Mouse (Mus musculus) c-Kit-positive CD71-negative TER-119-negative erythroid progenitor cells, embryonic 14.5 days (primary cell): ENCODE data around the gene Dpp6.

Experiments used
- DNase-seq: peaks from one replicate; pipeline ENCODE4 v3.0.0-alpha.2; 2013; ENCODE audit warnings: low read depth

Gene Dpp6

DNA sequence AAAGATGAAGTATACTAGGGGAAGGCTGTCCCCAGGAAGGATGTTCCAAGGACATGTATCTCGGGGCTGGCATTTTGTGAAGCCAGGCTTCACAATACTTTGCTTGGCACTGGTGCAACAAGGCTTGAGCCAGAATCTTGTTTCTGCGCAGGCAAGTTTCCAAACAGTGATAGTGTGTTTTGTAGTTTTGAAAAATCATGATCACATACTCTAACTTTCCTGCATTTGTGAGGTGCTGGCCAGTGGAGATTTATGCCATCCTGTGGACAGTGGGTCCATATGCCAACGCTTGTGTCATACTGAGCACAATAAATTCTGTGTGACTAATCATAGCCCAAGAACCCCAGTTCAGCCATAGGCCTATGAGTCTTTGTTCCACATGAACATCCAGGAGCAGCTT is 558.8 kb downstream of the Dpp6 start:
- no peak for DNase-seq

DNA sequence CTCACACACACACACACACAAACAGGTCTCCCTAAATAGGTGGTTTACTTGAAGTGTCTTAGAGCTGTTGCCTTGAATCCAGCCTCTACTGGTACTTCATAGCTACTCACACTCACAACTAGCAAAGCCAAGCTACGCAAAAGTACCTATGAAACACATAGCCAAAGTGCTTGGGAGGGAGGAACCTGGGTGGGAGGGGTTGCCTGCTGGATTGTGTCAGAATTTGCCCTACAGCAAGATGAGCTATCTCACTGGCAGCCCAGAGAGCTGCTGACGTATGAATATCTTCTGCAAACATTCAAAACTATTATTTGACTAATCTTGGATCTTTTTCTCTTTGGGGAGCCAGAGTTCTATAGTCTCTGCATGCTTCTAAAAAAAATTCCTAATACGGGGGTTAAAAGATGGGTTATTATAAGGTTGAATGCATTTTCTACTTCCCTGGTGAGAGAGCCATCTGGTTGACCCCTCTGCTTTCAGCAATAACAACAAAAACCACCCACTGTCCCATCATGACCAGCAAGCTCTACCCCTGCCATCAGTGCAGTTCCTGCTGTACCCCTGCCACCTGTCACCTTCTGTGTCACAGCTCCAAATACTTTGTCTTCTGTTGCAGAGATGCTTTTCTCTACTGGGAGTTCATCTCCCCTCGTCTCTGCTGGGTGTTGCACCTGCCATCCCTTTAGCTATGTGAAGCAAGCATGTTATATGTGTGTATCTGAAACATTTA is 563.8 kb downstream of the Dpp6 start:
- no peak for DNase-seq

- no peak for DNase-seq
These were observed 581.4 kb downstream of the Dpp6 start for GRCm38 (mm10) chr5:27398371-27398770.

DNA sequence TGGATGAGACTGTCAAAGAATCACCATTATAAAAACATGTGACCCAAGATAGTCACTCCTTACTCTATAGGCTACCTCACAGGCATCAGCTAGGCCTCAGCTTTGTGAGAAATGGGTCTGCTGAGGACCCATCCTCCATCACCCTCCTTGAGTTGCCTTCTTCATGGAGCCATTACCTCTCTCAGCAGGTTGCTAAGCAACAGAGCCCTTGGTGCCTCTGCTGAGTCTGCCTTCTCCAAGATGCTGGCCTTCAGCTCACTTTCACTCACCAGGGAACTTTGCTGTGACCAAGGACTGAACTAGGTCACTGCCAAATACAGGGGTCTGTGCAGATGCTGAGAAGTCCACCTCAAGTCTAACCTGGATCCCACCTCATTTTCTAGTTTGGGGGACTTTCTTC is 582.1 kb downstream of the Dpp6 start:
- no peak for DNase-seq

GRCm38 (mm10) chr5:27402616-27403015 is 585.6 kb downstream of the Dpp6 start:
- no peak for DNase-seq

DNA sequence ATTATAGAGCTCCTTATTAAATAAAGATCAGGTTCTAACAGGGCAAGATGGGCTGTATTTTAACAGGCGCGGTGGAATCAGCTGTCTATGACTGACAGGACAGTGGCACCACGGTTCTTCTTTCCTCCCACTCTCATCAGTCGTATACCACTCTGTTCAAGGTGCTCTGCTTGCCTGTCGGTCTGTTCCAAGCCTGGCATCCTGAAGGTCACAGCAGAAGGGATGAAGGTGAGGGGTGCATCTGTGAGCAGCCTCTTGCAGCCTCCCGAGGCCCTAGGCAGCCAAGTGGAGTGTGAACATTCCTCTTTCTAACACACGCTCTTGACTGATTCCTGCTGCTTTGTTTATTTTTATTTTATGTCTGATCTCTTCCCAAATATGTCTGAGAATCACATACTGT is 591.9 kb downstream of the Dpp6 start:
- no peak for DNase-seq

DNA sequence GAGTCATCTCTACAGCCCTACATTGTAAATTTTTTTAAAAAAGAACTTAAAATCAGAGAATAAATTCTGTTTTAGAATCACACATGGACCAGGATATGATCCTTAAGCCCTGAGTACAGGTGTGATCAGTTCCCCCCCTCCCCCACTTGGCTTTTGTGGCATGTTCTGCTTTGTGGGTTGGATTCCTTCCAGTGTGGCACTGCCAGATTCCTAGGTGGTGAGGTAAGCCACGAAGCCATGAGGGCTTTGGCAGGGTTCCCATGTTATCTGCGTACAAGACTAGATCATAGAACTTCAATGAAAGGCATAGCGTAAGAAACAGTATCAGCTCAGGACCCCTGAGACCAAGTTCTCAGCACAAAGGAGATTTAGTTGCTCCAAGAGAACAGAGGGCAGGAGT is 596.0 kb downstream of the Dpp6 start:
- DNase-seq, result no peak

GRCm38 (mm10) chr5:27415518-27415917 is 598.5 kb downstream of the Dpp6 start:
- no peak for DNase-seq

- no peak for DNase-seq
These were observed 599.6 kb downstream of the Dpp6 start for GRCm38 (mm10) chr5:27416571-27416970.

GRCm38 (mm10) chr5:27417398-27417797 is 600.4 kb downstream of the Dpp6 start:
- DNase-seq, result no peak

DNA sequence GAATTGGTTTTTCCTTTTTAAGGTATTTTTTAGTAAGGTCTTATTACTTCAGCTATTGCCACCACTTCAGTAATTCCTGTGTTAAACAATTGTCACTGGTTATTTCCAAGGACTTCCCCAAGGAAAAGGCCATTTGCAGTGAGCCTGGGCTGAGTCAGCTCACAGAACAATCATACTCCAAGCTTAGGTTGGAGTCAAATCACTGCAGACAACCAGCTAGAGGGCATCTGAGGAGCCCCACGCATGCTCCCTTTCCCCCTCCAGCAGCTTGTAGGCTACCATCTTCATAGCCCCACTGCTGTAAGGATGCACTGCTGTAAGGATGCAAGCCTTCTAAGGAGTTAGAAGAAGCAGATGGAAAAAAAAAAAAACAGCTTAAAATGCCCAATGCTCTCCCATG is 601.9 kb downstream of the Dpp6 start:
- no peak for DNase-seq

DNA sequence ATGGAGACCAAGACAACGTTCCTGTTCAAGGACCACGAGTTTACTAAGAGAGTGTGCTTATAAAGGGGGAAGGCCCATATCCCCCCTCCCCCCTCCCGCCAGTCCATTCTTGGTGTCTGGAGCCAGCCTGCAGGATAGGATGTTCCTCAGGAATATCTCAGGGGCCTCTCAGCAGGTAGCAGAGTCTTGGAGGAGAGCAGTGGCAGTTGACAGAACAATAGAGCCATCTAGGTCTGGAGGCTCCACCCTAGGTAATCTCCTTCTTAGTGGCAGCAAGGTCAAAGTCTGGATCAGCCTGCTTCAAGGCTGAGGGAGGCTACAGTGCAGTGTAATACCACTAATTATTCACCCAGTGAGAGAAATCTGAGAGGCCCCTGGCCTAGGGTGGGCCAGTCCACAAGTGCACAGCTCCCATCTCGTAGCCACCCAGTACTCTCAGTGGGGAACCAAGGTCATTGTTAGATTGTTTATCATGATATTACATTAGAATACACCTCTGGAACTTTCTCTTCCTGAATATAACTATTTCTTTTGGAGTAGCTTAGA is 604.2 kb downstream of the Dpp6 start:
- DNase-seq, result no peak

GRCm38 (mm10) chr5:27423766-27424165 is 606.8 kb downstream of the Dpp6 start:
- DNase-seq, result no peak

DNA sequence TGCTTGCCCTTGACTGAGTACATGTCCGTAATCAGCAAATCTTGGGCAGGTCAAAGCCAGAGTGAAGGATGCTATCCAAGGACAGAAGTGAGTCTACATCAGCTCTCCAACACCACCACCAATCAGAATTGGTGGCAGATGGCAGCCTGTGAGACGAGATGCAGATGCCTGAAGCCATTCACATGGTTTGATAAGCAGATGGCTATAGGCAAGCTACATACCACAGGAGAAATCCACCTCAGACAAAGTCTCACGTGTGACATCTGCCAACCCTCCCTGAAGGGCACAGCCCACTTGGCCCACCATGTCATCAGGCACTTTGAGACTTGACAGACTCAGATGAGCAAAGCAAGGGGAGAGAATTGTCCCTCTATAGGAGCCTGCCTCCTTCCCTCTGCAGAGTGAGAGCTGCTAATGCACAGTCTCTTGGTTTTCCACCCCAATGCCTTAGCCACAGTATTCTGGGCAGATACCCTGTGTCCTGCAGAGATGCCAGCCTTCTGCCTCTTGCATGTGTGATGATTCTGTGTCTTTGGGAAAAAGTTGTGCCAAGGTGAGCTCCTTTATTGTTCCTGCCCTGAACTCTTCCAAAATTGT is 607.6 kb downstream of the Dpp6 start:
- no peak for DNase-seq

- no peak for DNase-seq
These were observed 609.2 kb downstream of the Dpp6 start for GRCm38 (mm10) chr5:27426200-27426599.

DNA sequence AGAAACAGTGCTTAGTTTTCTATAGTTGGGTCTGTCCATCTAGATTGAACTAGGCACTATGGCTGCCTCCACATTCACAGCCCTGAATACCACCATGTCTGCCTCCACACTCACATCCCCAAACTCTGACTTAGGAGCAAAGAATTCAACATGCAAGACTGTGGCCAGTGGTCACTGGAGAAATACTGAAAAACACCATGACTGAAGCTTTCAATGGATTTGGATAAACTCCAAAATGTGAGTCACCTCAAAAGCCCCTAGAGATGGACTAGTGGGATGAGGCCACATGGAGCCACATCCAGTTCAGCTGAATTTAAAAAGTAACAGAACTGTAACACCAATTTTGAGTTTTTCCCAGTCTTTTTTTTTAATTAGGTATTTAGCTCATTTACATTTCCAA is 616.6 kb downstream of the Dpp6 start:
- DNase-seq, result no peak

- DNase-seq, result no peak
These were observed 636.3 kb downstream of the Dpp6 start for GRCm38 (mm10) chr5:27453201-27453845.

- no peak for DNase-seq
These were observed 637.4 kb downstream of the Dpp6 start for GRCm38 (mm10) chr5:27454386-27454785.

- no peak for DNase-seq
These were observed 640.0 kb downstream of the Dpp6 start for GRCm38 (mm10) chr5:27456981-27457380.

DNA sequence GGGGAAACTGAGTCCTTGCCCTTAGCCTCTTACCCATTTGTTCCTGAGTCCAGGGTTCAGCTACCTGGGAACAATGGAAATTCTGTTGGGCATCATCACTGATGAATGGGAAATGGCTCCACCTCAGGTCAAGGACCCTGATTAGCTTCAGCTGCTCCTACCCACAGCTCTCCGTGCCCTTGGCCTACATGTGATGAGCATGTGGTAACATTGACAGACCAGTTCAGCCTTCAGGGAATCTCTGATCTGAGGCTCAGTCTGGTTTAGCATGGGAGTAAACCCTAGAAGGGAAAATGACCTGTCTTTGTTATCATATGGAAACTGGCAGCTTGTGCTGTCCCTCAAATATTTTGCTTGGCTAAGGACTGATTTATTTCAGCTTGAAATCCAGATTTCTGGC is 640.7 kb downstream of the Dpp6 start:
- DNase-seq, result no peak

GRCm38 (mm10) chr5:27474964-27475465 is 658.0 kb downstream of the Dpp6 start:
- no peak for DNase-seq

GRCm38 (mm10) chr5:27481706-27482105 is 664.7 kb downstream of the Dpp6 start:
- DNase-seq, result no peak

- no peak for DNase-seq
These were observed 669.1 kb downstream of the Dpp6 start for GRCm38 (mm10) chr5:27486138-27486537.
